Mouse (Mus musculus) bone marrow macrophage, adult 2 months (primary cell): Measurements from ENCODE around the gene Pafah1b2.

Source experiments
- CTCF ChIP-seq: IDR thresholded peaks from 2 replicates; pipeline ENCODE4 v1.5.1; 2012; ENCODE audit warnings: low read depth, mild to moderate bottlenecking, low read length, moderate library complexity
- POLR2A ChIP-seq: IDR thresholded peaks from 2 replicates; pipeline ENCODE4 v1.6.1; 2012; ENCODE audit warnings: mild to moderate bottlenecking, low read depth, low read length, borderline replicate concordance

DNA sequence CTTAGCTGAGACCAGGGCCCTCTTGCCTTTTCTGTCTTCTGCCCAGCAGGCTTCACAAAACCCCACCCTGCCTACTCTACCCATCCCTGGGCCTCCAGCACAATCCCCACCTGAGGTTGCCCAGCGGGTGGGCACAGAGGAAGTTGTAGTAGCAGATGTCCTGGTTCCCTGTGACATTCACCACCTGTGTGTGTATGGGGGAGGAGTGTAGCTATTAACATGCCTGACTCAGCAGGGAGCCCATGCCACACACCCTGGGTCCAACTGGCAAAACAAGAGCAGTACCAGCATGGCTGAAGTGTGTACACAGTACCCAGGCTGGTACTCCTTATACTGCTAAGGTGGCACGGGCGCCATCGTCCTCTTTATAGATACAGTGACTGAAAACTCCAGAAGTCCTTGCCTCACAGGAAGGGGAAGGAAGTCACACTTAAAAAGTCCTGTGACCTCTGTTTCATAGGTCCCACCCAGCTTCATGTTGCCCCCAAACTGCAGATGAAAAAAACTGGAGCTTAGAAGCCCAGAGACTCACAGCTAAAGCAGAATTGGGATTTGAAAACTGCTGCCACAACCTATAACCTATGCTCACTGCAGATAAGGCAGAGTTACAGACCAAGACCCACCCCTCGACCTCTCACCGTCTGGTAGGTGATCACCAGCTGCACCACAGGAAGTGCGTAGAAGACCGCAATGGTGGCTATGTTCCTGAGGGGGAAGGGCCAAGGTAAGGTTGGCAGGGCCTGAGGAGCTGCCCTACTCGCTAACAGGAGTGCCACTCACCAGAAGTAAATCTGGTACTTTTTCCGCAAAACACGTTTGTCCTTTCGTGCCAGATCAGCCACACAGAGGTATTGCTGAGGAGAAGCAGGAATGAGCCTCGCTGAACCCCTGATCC is 67.7 kb downstream of the Pafah1b2 start:
- TF ChIP-seq CTCF: no peak
- no peak for TF ChIP-seq POLR2A
